Mouse (Mus musculus) c-Kit-positive CD71-positive TER-119-negative erythroid progenitor cells, embryonic 14.5 days (primary cell): ENCODE measurements around the gene Tstd1.

Experiments
- DNase-seq: peaks from one replicate; pipeline ENCODE4 v3.0.0-alpha.2; 2013; ENCODE audit warnings: low read depth

Gene Tstd1

GRCm38 (mm10) chr1:171419291-171419882 is 715 bp downstream of the Tstd1 start:
- DNase-seq, result no peak

- no peak for DNase-seq
Observed at GRCm38 (mm10) chr1:171419905-171420304, 1.2 kb downstream of the Tstd1 start.

- no peak for DNase-seq
Observed at GRCm38 (mm10) chr1:171422504-171423095, 3.9 kb downstream of the Tstd1 start.

- DNase-seq, result no peak
Observed at GRCm38 (mm10) chr1:171424638-171425037, 6.0 kb downstream of the Tstd1 start.

GRCm38 (mm10) chr1:171425126-171425525 is 6.5 kb downstream of the Tstd1 start:
- no peak for DNase-seq

- DNase-seq, result no peak
Observed at GRCm38 (mm10) chr1:171432158-171432557, 13.5 kb downstream of the Tstd1 start.

- no peak for DNase-seq
Observed at GRCm38 (mm10) chr1:171435288-171435814, 16.7 kb downstream of the Tstd1 start.

- no peak for DNase-seq
Observed at GRCm38 (mm10) chr1:171435974-171436373, 17.3 kb downstream of the Tstd1 start.

GRCm38 (mm10) chr1:171437264-171438013 is 18.8 kb downstream of the Tstd1 start, which contains the start of gene F11r:
Gene F11r, plus strand, starts transcription at chr1:171437535.
- DNase-seq, result peak; percentile 52

GRCm38 (mm10) chr1:171438014-171438670 is 19.5 kb downstream of the Tstd1 start:
- no peak for DNase-seq

GRCm38 (mm10) chr1:171439072-171439471 is 20.4 kb downstream of the Tstd1 start:
- DNase-seq, result no peak

GRCm38 (mm10) chr1:171440025-171440725 is 21.5 kb downstream of the Tstd1 start:
- DNase-seq, result no peak

- no peak for DNase-seq
Observed at GRCm38 (mm10) chr1:171441466-171442412, 23.1 kb downstream of the Tstd1 start.

GRCm38 (mm10) chr1:171442413-171442760 is 23.7 kb downstream of the Tstd1 start:
- DNase-seq, result no peak

GRCm38 (mm10) chr1:171445050-171445449 is 26.4 kb downstream of the Tstd1 start:
- no peak for DNase-seq

GRCm38 (mm10) chr1:171446854-171447253 is 28.2 kb downstream of the Tstd1 start:
- DNase-seq, result no peak

- no peak for DNase-seq
Observed at GRCm38 (mm10) chr1:171447692-171448091, 29.0 kb downstream of the Tstd1 start.

- no peak for DNase-seq
Observed at GRCm38 (mm10) chr1:171450062-171450461, 31.4 kb downstream of the Tstd1 start.

GRCm38 (mm10) chr1:171451001-171451400 is 32.3 kb downstream of the Tstd1 start:
- no peak for DNase-seq

GRCm38 (mm10) chr1:171452522-171452921 is 33.9 kb downstream of the Tstd1 start:
- no peak for DNase-seq

- DNase-seq, result no peak
Observed at GRCm38 (mm10) chr1:171452923-171453322, 34.3 kb downstream of the Tstd1 start.
